Mouse (Mus musculus) forebrain, embryonic 10.5 days (tissue): Measurements from ENCODE around the gene Pgpep1l. TPM values are rescaled to one million over a fixed set of nuclear protein-coding genes. Genes with fewer than 3 reads are reported as not detected.

ENCODE experiments used
- DNase-seq: peaks from one replicate; pipeline ENCODE4 v3.0.0-alpha.2; 2017; ENCODE audit warnings: low spot score; ENCODE audit errors: extremely low spot score
- H3K27ac ChIP-seq: fragments of 300-500 bp; sonication (generic); 2 replicates; pipeline ENCODE4 v1.5.1; 2016; ENCODE audit warnings: mild to moderate bottlenecking
- H3K27me3 ChIP-seq: fragments of 300-500 bp; sonication (generic); 2 replicates; pipeline ENCODE4 v1.6.1; 2016; ENCODE audit warnings: mild to moderate bottlenecking; ENCODE audit not compliant: poor library complexity, severe bottlenecking
- H3K36me3 ChIP-seq: fragments of 300-500 bp; sonication (generic); replicated peaks from 2 replicates; pipeline ENCODE4 v1.6.1; 2016; ENCODE audit warnings: mild to moderate bottlenecking, moderate library complexity
- H3K4me1 ChIP-seq: fragments of 300-500 bp; sonication (generic); 2 replicates; pipeline ENCODE4 v1.6.1; 2016
- H3K4me3 ChIP-seq: fragments of 300-500 bp; sonication (generic); 2 replicates; pipeline ENCODE4 v1.5.1; 2016; ENCODE audit warnings: mild to moderate bottlenecking, moderate library complexity
- H3K9me3 ChIP-seq: fragments of 300-500 bp; sonication (generic); 2 replicates; pipeline ENCODE4 v1.6.1; 2016; ENCODE audit warnings: mild to moderate bottlenecking, moderate library complexity
- WGBS: fragments of 180-500 bp; shearing (Covaris S2); methylation state at CpG from one replicate; pipeline ENCODE4 v1.1.7; 2016; 5-methylcytosine and 5-hydroxymethylcytosine counted together
- polyA plus RNA-seq: library from polyadenylated mRNA; unstranded; fragments of >200 nt; fragmentation: Nextera tagmentation; extraction: Ambion mirVana; gene quantifications from 2 replicates; pipeline ENCODE4 v1.2.1, GENCODE M21; 2016

Pgpep1l gene
- polyA plus RNA-seq, 1 experiment from 2014 or later: not detected

GRCm38 (mm10) chr7:68266691-68267090 is 2.7 kb upstream of the Pgpep1l start:
- H3K27ac ChIP-seq: no peak overlapping the region
- H3K9me3 ChIP-seq: no peaks in the 10 kb centered on the region
- no peak for DNase-seq
- peaks cover 46% of the 10 kb centered on the region for H3K27me3 ChIP-seq
- WGBS: 53% methylated on average over 6 of the region's 6 CpGs
- H3K4me3 ChIP-seq: no peak overlapping the region
- peaks cover 30% of the 10 kb centered on the region for H3K4me1 ChIP-seq
- no peaks in the 10 kb centered on the region for H3K36me3 ChIP-seq

- Histone ChIP-seq H3K36me3 (no peaks in the 10 kb centered on the region), H3K4me3 (no peak overlapping the region), H3K27ac (no peak overlapping the region), H3K9me3 (no peaks in the 10 kb centered on the region), H3K4me1 (peaks cover 30% of the 10 kb centered on the region), H3K27me3 (peaks cover 46% of the 10 kb centered on the region)
- no peak for DNase-seq
- 32% methylated on average over 7 of the region's 7 CpGs for WGBS
Measured at GRCm38 (mm10) chr7:68265391-68265790, 1.4 kb upstream of the Pgpep1l start.

DNA sequence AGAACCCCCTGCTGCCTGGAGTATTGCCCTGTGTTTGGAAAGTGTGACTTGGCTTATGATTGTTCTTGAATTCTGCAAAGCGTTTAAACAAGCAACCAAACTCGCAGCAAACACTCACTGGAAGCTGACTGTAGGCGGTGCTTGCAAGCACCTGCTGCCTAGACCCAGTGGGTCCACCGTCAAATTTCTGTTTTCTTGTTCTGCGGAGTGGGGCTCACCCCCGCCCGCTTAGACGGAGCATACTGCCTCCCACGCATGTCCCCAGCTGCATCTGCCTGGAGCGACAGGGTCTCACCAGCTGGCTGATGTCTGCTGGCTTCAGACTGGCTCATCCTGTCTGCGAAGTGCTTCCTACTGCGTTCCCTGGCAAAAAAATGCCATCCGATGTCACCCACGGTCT is 498 bp upstream of the Pgpep1l start:
- Histone ChIP-seq H3K4me1 (peaks cover 30% of the 10 kb centered on the region), H3K27me3 (peaks cover 46% of the 10 kb centered on the region), H3K36me3 (no peaks in the 10 kb centered on the region), H3K4me3 (peak overlapping the region; percentile 48), H3K9me3 (no peaks in the 10 kb centered on the region), H3K27ac (no peak overlapping the region)
- WGBS: 22% methylated on average over 14 of the region's 14 CpGs
- peak; percentile 29 for DNase-seq

DNA sequence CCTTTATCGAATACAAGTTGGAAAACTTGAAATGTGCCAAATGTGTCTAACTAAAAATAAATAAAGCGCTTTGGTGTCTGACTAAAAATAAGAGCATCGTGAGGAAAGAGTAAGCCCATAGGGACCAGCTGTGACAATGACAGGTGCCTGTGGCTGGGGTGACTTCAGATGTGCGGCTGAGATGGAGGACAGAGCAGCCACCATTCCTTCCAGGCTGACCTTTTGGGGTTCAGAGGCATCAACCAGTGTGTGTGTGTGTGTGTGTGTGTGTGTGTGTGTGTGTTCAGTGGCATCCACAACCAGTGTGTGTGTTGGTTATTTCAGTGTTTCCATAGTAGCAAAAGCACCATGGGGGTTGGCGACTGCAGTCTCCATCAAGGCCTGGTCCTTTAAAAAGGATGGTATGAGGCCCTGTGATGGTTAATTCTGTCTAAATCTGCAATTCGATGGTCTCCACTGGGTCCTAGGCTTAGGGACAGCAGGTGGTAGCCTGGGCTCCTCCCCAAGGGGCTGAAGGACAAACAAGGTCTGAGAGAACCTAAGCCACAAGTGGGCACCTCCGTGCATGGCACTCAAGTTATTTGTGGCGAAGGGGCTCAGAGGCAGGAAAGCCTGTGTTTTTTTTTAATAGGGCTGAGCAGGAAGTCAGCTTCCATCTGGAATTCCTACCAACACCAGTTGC is 546 bp downstream of the Pgpep1l start:
- DNase-seq: no peak
- peaks cover 46% of the 10 kb centered on the region for H3K27me3 ChIP-seq
- H3K9me3 ChIP-seq: no peaks in the 10 kb centered on the region
- peaks cover 30% of the 10 kb centered on the region for H3K4me1 ChIP-seq
- 0 out of 2 replicates have a peak overlapping the region, but pooled peaks have one; percentile 8 for H3K27ac ChIP-seq
- no peaks in the 10 kb centered on the region for H3K36me3 ChIP-seq
- peak overlapping the region; percentile 48 for H3K4me3 ChIP-seq
- WGBS: 57% methylated on average over 8 of the region's 8 CpGs

GRCm38 (mm10) chr7:68262612-68263200 is 1.3 kb downstream of the Pgpep1l start:
- H3K9me3 ChIP-seq: no peaks in the 10 kb centered on the region
- H3K4me3 ChIP-seq: no peak overlapping the region
- H3K36me3 ChIP-seq: no peaks in the 10 kb centered on the region
- WGBS: 70% methylated on average over 8 of the region's 8 CpGs
- H3K27ac ChIP-seq: no peak overlapping the region
- DNase-seq: no peak
- peaks cover 46% of the 10 kb centered on the region for H3K27me3 ChIP-seq
- peaks cover 30% of the 10 kb centered on the region for H3K4me1 ChIP-seq

DNA sequence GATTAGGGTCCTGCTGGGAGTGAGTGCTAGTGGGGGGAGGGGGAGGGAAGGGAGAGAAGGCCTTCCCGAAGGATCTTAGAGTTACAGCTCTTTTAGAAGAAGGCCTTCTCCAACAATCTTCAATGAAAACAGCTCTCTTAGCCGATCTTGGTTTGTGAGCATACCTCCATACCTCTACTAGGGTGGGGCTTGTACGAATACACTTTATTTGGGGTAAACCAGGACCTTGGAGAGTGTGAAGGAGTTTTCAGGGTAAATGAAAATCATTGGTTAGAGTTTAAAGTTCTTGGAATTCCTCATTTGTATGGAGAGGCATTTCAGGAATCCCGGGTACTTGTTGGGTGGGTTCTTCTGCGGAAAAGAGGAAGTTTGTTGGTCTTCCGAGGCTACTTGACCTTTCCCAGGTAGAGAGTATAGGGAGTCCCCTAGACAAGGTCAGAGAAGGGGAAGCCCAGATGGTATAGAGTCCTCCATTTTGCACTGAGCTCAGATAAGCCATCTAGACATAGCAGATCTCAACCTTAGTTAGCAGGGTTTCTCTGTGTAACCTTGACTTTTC is 4.4 kb downstream of the Pgpep1l start:
- WGBS: 82% methylated on average over 6 of the region's 6 CpGs
- Histone ChIP-seq H3K27ac (no peak overlapping the region), H3K4me1 (peaks cover 13% of the 10 kb centered on the region), H3K4me3 (no peak overlapping the region), H3K27me3 (peaks cover 21% of the 10 kb centered on the region), H3K36me3 (no peaks in the 10 kb centered on the region), H3K9me3 (no peaks in the 10 kb centered on the region)
- DNase-seq: no peak

GRCm38 (mm10) chr7:68258326-68259150 is 5.5 kb downstream of the Pgpep1l start:
- Histone ChIP-seq H3K9me3 (no peaks in the 10 kb centered on the region), H3K27ac (no peak overlapping the region), H3K27me3 (peaks cover 10% of the 10 kb centered on the region), H3K4me3 (no peak overlapping the region), H3K4me1 (peaks cover 2% of the 10 kb centered on the region; the same call in 1 of the 2 replicates), H3K36me3 (no peaks in the 10 kb centered on the region)
- WGBS: 85% methylated on average over 17 of the region's 17 CpGs
- DNase-seq: no peak

DNA sequence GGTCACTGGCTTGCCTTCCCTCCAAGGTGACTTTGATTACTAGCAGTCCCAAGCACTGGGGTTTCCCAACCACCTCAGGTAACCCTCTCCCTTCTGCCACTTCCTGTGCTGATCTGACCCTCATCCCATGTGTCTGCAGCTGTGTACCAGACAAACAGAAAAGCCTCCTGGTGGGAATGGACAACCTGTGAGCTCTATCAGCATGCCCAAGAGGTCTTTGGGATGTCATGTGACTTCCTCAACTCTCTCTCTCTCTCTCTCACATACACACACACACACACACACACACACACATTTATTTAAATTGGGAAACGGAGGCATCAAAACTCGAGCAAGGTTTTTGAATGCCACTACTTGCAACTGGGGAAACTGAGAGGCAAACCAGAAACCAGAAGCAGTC is 6.3 kb downstream of the Pgpep1l start:
- H3K36me3 ChIP-seq: no peaks in the 10 kb centered on the region
- DNase-seq: no peak
- 74% methylated on average over 2 of the region's 2 CpGs for WGBS
- no peaks in the 10 kb centered on the region for H3K4me1 ChIP-seq
- no peaks in the 10 kb centered on the region for H3K9me3 ChIP-seq
- H3K27ac ChIP-seq: no peak overlapping the region
- H3K27me3 ChIP-seq: peaks cover 6% of the 10 kb centered on the region; the same call in 1 of the 2 replicates
- no peak overlapping the region for H3K4me3 ChIP-seq

DNA sequence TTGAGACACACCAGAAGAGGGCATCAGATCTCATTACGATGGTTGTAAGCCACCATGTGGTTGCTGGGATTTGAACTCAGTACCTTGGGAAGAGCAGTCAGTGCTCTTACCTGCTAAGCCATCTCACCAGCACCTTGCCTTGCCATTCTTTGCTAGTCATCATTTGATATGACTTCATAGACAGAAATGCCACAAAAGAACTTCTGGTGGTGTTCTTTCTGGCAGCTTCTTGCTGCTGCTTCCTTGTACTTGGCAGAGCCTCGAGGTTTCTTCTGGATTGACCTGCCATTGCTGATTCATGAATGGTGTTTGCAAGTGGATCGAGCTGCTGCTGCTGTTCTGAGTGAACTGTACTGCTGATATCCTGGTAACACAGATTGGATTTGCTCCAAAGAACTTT is 13.1 kb downstream of the Pgpep1l start:
- WGBS: 88% methylated on average over 3 of the region's 3 CpGs

GRCm38 (mm10) chr7:68250411-68250810 is 13.6 kb downstream of the Pgpep1l start:
- H3K27me3 ChIP-seq: no peaks in the 10 kb centered on the region
- H3K36me3 ChIP-seq: no peaks in the 10 kb centered on the region
- WGBS: 93% methylated on average over 1 of the region's 1 CpGs
- no peak overlapping the region for H3K27ac ChIP-seq
- no peak for DNase-seq
- H3K9me3 ChIP-seq: peaks cover 4% of the 10 kb centered on the region; the same call in 1 of the 2 replicates
- H3K4me3 ChIP-seq: no peak overlapping the region
- no peaks in the 10 kb centered on the region for H3K4me1 ChIP-seq

More for the DNA sequence above, 13.1 kb downstream of the Pgpep1l start:
- H3K4me3 ChIP-seq: no peak overlapping the region
- no peak for DNase-seq
- H3K36me3 ChIP-seq: no peaks in the 10 kb centered on the region
- no peaks in the 10 kb centered on the region for H3K4me1 ChIP-seq
- peaks cover 4% of the 10 kb centered on the region; the same call in 1 of the 2 replicates for H3K9me3 ChIP-seq
- no peaks in the 10 kb centered on the region for H3K27me3 ChIP-seq
- H3K27ac ChIP-seq: no peak overlapping the region

GRCm38 (mm10) chr7:68246249-68246648 is 17.8 kb downstream of the Pgpep1l start:
- Histone ChIP-seq H3K9me3 (peaks cover 4% of the 10 kb centered on the region; the same call in 1 of the 2 replicates), H3K36me3 (no peaks in the 10 kb centered on the region)
- DNase-seq: no peak

DNA sequence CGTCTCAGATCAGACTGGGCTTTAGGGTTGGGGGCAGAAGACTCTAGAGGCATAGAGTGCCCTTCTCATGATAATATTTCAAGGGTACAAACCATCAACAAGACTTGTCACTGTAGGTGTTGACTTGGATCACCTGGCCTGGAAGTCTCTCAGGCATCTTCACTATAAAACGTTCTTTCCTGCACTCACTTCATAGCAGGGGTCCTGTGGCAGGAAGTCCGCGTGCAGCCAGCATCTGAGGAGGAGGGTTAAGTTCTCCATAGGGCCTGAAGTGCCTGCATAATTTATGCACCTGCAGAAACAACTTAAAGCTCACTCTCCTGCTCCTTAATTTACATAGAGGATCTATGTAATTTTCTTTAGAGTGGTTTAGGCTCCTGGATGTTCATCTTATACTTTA is 18.4 kb downstream of the Pgpep1l start:
- H3K9me3 ChIP-seq: peaks cover 4% of the 10 kb centered on the region; the same call in 1 of the 2 replicates
- DNase-seq: no peak
- no peaks in the 10 kb centered on the region for H3K4me1 ChIP-seq
- H3K27ac ChIP-seq: no peak overlapping the region
- H3K27me3 ChIP-seq: no peaks in the 10 kb centered on the region
- 53% methylated on average over 4 of the region's 4 CpGs for WGBS
- no peak overlapping the region for H3K4me3 ChIP-seq
- no peaks in the 10 kb centered on the region for H3K36me3 ChIP-seq

More at GRCm38 (mm10) chr7:68246249-68246648, 17.8 kb downstream of the Pgpep1l start:
- no peak overlapping the region for H3K27ac ChIP-seq
- H3K27me3 ChIP-seq: no peaks in the 10 kb centered on the region
- no peak overlapping the region for H3K4me3 ChIP-seq
- 87% methylated on average over 8 of the region's 8 CpGs for WGBS
- H3K4me1 ChIP-seq: no peaks in the 10 kb centered on the region
